ENCODE assay signal across 9 mouse cellular contexts in the genomic region with DNA sequence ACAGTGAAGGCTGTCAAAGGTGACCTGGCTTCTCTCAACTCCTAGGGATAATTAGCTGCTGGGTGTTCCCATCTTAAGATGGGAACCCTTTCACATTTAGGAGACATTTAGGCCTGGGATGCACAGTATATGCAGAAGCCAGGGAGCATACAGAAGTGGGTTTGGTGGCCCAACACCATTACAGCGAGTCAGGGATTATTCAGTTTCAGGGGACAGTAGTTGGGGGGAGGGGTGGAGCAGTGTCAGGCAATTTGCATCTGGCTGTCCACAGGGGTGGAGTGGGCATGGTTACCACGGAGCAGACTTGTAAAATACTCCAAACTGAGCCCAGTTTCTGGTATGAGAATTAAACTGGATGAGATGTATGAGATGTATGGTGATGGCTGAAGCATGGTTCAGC. TPM values are rescaled to one million over a fixed set of nuclear protein-coding genes. Genes with fewer than 3 reads are reported as not detected.
DNase-seq lines count a peak whose midpoint lies in the region; ATAC-seq and TF ChIP-seq lines count a peak whose summit lies in the region.
"Had no signal": no experiment of that assay in that cellular context is flagged by ENCODE, and none has a peak within 500 bp of the region (broad histone marks: within the 10 kb centered on the region; RNA-seq: fewer than 3 reads in every experiment).

No protein-coding gene starts in this region.

- no peak for TF ChIP-seq POLR2A in myocyte (IDR thresholded peaks at IDR 0.05; ENCODE audit: insufficient read length, low read depth)

- H3K79me2 ChIP-seq in myocyte (ENCODE audit: control insufficient read depth, insufficient read depth), result no peaks in the 10 kb centered on the region

- TF ChIP-seq CTCF in layer of hippocampus, adult 2 months (conservative IDR thresholded peaks at IDR 0.05), result no peak

- no peak for ATAC-seq in embryonic facial prominence, embryonic 15.5 days (ENCODE audit: insufficient number of reproducible peaks, low FRiP score, low TSS enrichment, low read depth)
- ATAC-seq in intestine, embryonic 15.5 days, result no peak

- H3K4me1 ChIP-seq in embryonic facial prominence, embryonic 15.5 days, result peaks cover 16% of the 10 kb centered on the region
- peaks cover 14% of the 10 kb centered on the region for H3K4me1 ChIP-seq in intestine, embryonic 15.5 days (replicated peaks)

- 72% methylated on average over 2 of the region's 2 CpGs for WGBS in embryonic facial prominence, embryonic 15.5 days
- WGBS in intestine, embryonic 15.5 days, result 40% methylated on average over 2 of the region's 2 CpGs

- H3K9me3 ChIP-seq in embryonic facial prominence, embryonic 15.5 days (replicated peaks), result no peaks in the 10 kb centered on the region
- no peaks in the 10 kb centered on the region for H3K9me3 ChIP-seq in intestine, embryonic 15.5 days

- no peaks in the 10 kb centered on the region for H3K27me3 ChIP-seq in embryonic facial prominence, embryonic 15.5 days
- no peaks in the 10 kb centered on the region for H3K27me3 ChIP-seq in intestine, embryonic 15.5 days (replicated peaks)
- H3K27me3 ChIP-seq in myocyte (ENCODE audit: control insufficient read depth, insufficient read depth, insufficient read length), result no peaks in the 10 kb centered on the region

- no peak overlapping the region for H3ac ChIP-seq in myocyte (ENCODE audit: control insufficient read depth, insufficient read length)

- H3K9ac ChIP-seq in embryonic facial prominence, embryonic 15.5 days, result no peak overlapping the region
- H3K9ac ChIP-seq in intestine, embryonic 15.5 days, result 0 out of 2 replicates have a peak overlapping the region, but pooled peaks have one; percentile 21

- peaks cover 71% of the 10 kb centered on the region for H3K36me3 ChIP-seq in embryonic facial prominence, embryonic 15.5 days
- peaks cover 43% of the 10 kb centered on the region for H3K36me3 ChIP-seq in intestine, embryonic 15.5 days
- peaks cover 15% of the 10 kb centered on the region for H3K36me3 ChIP-seq in myocyte (ENCODE audit: control insufficient read depth, insufficient read depth)

- H3K27ac ChIP-seq in layer of hippocampus, adult 2 months, result peak overlapping the region; percentile 82
- H3K27ac ChIP-seq in embryonic facial prominence, embryonic 15.5 days (replicated peaks), result no peak overlapping the region
- H3K27ac ChIP-seq in intestine, embryonic 15.5 days, result peak overlapping the region; percentile 72; the same call in 1 of the 2 replicates

- no peak for DNase-seq in layer of hippocampus, adult 2 months (ENCODE audit: low spot score in 2 of 2)
- DNase-seq in layer of hippocampus, adult 8-10 months (ENCODE audit: low spot score in 2 of 2), result no peak
- no peak for DNase-seq in right cerebral cortex, adult 2 months (ENCODE audit: low spot score in 2 of 2)
- DNase-seq in adrenal gland, postnatal 36 days, result no peak
- no peak for DNase-seq in lung, postnatal 4 days
- DNase-seq: gastrocnemius, postnatal 25 days had no signal

- H3K4me3 ChIP-seq in layer of hippocampus, adult 2 months, result peak overlapping the region; percentile 99; the same call in 1 of the 2 replicates
- peak overlapping the region; percentile 94; the same call in 1 of the 2 replicates for H3K4me3 ChIP-seq in embryonic facial prominence, embryonic 15.5 days (replicated peaks)
- H3K4me3 ChIP-seq in intestine, embryonic 15.5 days (replicated peaks), result peak overlapping the region; percentile 82; the same call in 1 of the 2 replicates
- no peak overlapping the region for H3K4me3 ChIP-seq in myocyte

- peak overlapping the region; percentile 80 for H3K4me2 ChIP-seq in embryonic facial prominence, embryonic 15.5 days (replicated peaks)
- H3K4me2 ChIP-seq in intestine, embryonic 15.5 days (replicated peaks), result peak overlapping the region; percentile 65; the same call in 1 of the 2 replicates
- H3K4me2 ChIP-seq in myocyte (ENCODE audit: low read depth), result peak overlapping the region; percentile 78

TF ChIP-seq in myocyte, 11 proteins besides CTCF, POLR2A, EP300 and RAD21:
- TF ChIP-seq POLR2AphosphoS2 (IDR thresholded peaks at IDR 0.05; ENCODE audit: insufficient read length, low read depth), result no peak
- TF ChIP-seq MYOG (IDR thresholded peaks at IDR 0.05; ENCODE audit: control insufficient read depth in 1 of 3, insufficient read depth in 1 of 3, insufficient read length in 2 of 3, low read depth in 2 of 3), result no peak
- TF ChIP-seq TCF12 (IDR thresholded peaks at IDR 0.05; ENCODE audit: insufficient read depth, poor library complexity, severe bottlenecking), result no peak
- no peak for TF ChIP-seq MYOD1 (IDR thresholded peaks at IDR 0.05; ENCODE audit: control insufficient read depth in 1 of 3, insufficient read length in 2 of 3, low read depth in 2 of 3)
- TF ChIP-seq TCF3 (IDR thresholded peaks at IDR 0.05; ENCODE audit: insufficient read length, low read depth), result no peak
- no peak for TF ChIP-seq REST (IDR thresholded peaks at IDR 0.05; ENCODE audit: insufficient read depth, insufficient read length)
- TF ChIP-seq E2F4 (IDR thresholded peaks at IDR 0.05; ENCODE audit: insufficient read depth), result no peak
- no peak for TF ChIP-seq USF1 (IDR thresholded peaks at IDR 0.05; ENCODE audit: low read depth)
- no peak for TF ChIP-seq SRF (IDR thresholded peaks at IDR 0.05; ENCODE audit: control insufficient read depth, insufficient read length, low read depth)
- no peak for TF ChIP-seq CEBPB (IDR thresholded peaks at IDR 0.05; ENCODE audit: insufficient read depth, poor library complexity, severe bottlenecking)
- TF ChIP-seq MAX (IDR thresholded peaks at IDR 0.05; ENCODE audit: low read depth), result no peak

RNA-seq across cellular contexts. Expression of a gene that starts 0.9 kb away (rescaled TPM):
- total RNA-seq in layer of hippocampus, adult 2 months (2021), result 100 to 1,000 TPM; 124 to 134 TPM
- total RNA-seq in layer of hippocampus, adult 8-10 months (2022), result 100 to 1,000 TPM; 120 to 134 (median 127) TPM
- 38.1 and 40.9 TPM in 2 replicates for polyA plus RNA-seq in embryonic facial prominence, embryonic 15.5 days (2015; fragmentation: Nextera tagmentation; extraction: Ambion mirVana)
- polyA plus RNA-seq in intestine, embryonic 15.5 days (2015; fragmentation: Nextera tagmentation; extraction: Ambion mirVana), result 34.9 and 37.2 TPM in 2 replicates
- polyA plus RNA-seq in myocyte (2012; fragmentation: generic; extraction: Trizol), result 73.6 TPM
- total RNA-seq in adrenal gland, postnatal 36 days (2021), result 100 to 1,000 TPM; 221 to 288 TPM

RNA-seq across cellular contexts. Expression of a gene that starts 14.5 kb away (rescaled TPM):
- total RNA-seq in layer of hippocampus, adult 2 months (2021), result 10 to 100 TPM; 19.7 to 19.9 TPM
- 10 to 100 TPM; 19.6 to 22.1 (median 20.3) TPM for total RNA-seq in layer of hippocampus, adult 8-10 months (2022)
- polyA plus RNA-seq in embryonic facial prominence, embryonic 15.5 days (2015; fragmentation: Nextera tagmentation; extraction: Ambion mirVana), result 17.9 and 18.4 TPM in 2 replicates
- 17.5 and 17.7 TPM in 2 replicates for polyA plus RNA-seq in intestine, embryonic 15.5 days (2015; fragmentation: Nextera tagmentation; extraction: Ambion mirVana)
- polyA plus RNA-seq in myocyte (2012; fragmentation: generic; extraction: Trizol), result 22.1 TPM
- total RNA-seq in adrenal gland, postnatal 36 days (2021), result 10 to 100 TPM; 17.9 to 22.8 TPM
